Mouse (Mus musculus) liver, embryonic 16.5 days (tissue): ENCODE measurements around the gene Gm3285. TPM values are rescaled to one million over a fixed set of nuclear protein-coding genes. Genes with fewer than 3 reads are reported as not detected.
A peak's percentile ranks its signal among the peaks of the same experiment; 100 is the strongest.

Source experiments
- ATAC-seq: fragments of 200-750 bp; cut with Nextera tagmentation; 2 replicates; pipeline ENCODE4 v1.8.0; 2017; ENCODE audit warnings: low read depth, mild to moderate bottlenecking, moderate number of reproducible peaks, moderate library complexity
- H3K27ac ChIP-seq: fragments of 300-500 bp; sonication (generic); 2 replicates; pipeline ENCODE4 v1.5.1; 2014; ENCODE audit warnings: mild to moderate bottlenecking, low read length
- H3K27me3 ChIP-seq: fragments of 300-500 bp; sonication (generic); 2 replicates; pipeline ENCODE4 v1.6.1; 2014; ENCODE audit warnings: low read depth, low read length, mixed read lengths; ENCODE audit not compliant: control insufficient read depth, insufficient read depth
- H3K36me3 ChIP-seq: fragments of 300-500 bp; sonication (generic); 2 replicates; pipeline ENCODE4 v1.6.1; 2014; ENCODE audit warnings: mild to moderate bottlenecking; ENCODE audit not compliant: control insufficient read depth, insufficient read depth
- H3K4me1 ChIP-seq: fragments of 300-500 bp; sonication (generic); 2 replicates; pipeline ENCODE4 v1.6.1; 2014; ENCODE audit warnings: low read depth, low read length, mixed read lengths; ENCODE audit not compliant: control insufficient read depth
- H3K4me2 ChIP-seq: fragments of 300-500 bp; sonication (generic); 2 replicates; pipeline ENCODE4 v1.6.1; 2014; ENCODE audit warnings: low read depth, low read length, mixed read lengths
- H3K4me3 ChIP-seq: fragments of 300-500 bp; sonication (generic); 2 replicates; pipeline ENCODE4 v1.5.1; 2014; ENCODE audit warnings: low read depth, mild to moderate bottlenecking, low read length
- H3K9ac ChIP-seq: fragments of 300-500 bp; sonication (generic); 2 replicates; pipeline ENCODE4 v1.6.1; 2014; ENCODE audit warnings: low read depth, low read length
- H3K9me3 ChIP-seq: fragments of 300-500 bp; sonication (generic); replicated peaks from 2 replicates; pipeline ENCODE4 v1.6.1; 2016; ENCODE audit warnings: low read length; ENCODE audit not compliant: control insufficient read depth
- WGBS: fragments of 180-500 bp; shearing (Covaris S2); extraction: QIAGEN DNeasy Blood & Tissue Kit; methylation state at CpG from one replicate; pipeline ENCODE4 v1.1.7; 2014; ENCODE audit not compliant: insufficient replicate concordance; 5-methylcytosine and 5-hydroxymethylcytosine counted together
- polyA plus RNA-seq: library from polyadenylated mRNA; unstranded; fragments of >200 nt; fragmentation: Nextera tagmentation; extraction: Ambion mirVana; gene quantifications from 2 replicates; pipeline ENCODE4 v1.2.1, GENCODE M21; 2015

Gene Gm3285
- polyA plus RNA-seq, 1 experiment from 2014 or later: not detected

DNA sequence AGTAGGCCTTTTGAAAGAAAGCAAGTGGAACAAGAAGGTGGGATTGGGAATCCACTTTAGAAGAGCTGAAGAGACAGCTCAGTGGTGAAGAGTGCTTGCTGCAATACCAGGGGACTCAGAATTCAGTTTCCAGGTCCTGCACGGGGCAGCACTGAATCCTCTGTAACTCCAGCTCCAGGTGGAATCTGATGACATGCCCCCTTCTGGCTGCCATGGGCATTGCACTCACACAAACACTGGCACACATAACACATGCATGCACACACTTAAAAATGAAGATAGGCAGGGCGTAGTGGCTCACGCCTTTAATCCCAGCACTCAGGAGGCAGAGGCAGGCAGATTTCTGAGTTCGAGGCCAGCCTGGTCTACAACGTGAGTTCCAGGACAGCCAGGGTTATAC lies 20.8 kb downstream of the Gm3285 start:
- ATAC-seq: no peak
- Histone ChIP-seq H3K4me3 (no peak overlapping the region), H3K27me3 (no peaks in the 10 kb centered on the region), H3K4me1 (no peaks in the 10 kb centered on the region), H3K4me2 (no peak overlapping the region), H3K27ac (no peak overlapping the region), H3K36me3 (no peaks in the 10 kb centered on the region), H3K9me3 (no peaks in the 10 kb centered on the region), H3K9ac (no peak overlapping the region)
- WGBS: 67% methylated on average over 5 of the region's 5 CpGs

- Histone ChIP-seq H3K27ac (no peak overlapping the region), H3K36me3 (no peaks in the 10 kb centered on the region), H3K9me3 (no peaks in the 10 kb centered on the region), H3K4me2 (no peak overlapping the region), H3K4me1 (no peaks in the 10 kb centered on the region), H3K9ac (no peak overlapping the region), H3K4me3 (no peak overlapping the region), H3K27me3 (no peaks in the 10 kb centered on the region)
- no peak for ATAC-seq
- WGBS: 42% methylated on average over 12 of the region's 12 CpGs
Measured at GRCm38 (mm10) chr10:77886007-77886747, 24.4 kb downstream of the Gm3285 start.

- Histone ChIP-seq H3K9me3 (no peaks in the 10 kb centered on the region), H3K4me1 (no peaks in the 10 kb centered on the region), H3K9ac (no peak overlapping the region), H3K36me3 (no peaks in the 10 kb centered on the region), H3K4me3 (no peak overlapping the region), H3K4me2 (no peak overlapping the region), H3K27ac (no peak overlapping the region), H3K27me3 (no peaks in the 10 kb centered on the region)
- no peak for ATAC-seq
- WGBS: 65% methylated on average over 8 of the region's 8 CpGs
Measured at GRCm38 (mm10) chr10:77890987-77891565, 29.3 kb downstream of the Gm3285 start.

- H3K27ac ChIP-seq: no peak overlapping the region
- H3K9me3 ChIP-seq: no peaks in the 10 kb centered on the region
- H3K27me3 ChIP-seq: no peaks in the 10 kb centered on the region
- H3K4me3 ChIP-seq: no peak overlapping the region
- ATAC-seq: no peak
- H3K4me2 ChIP-seq: no peak overlapping the region
- no peaks in the 10 kb centered on the region; the same call in 1 of the 2 replicates for H3K4me1 ChIP-seq
- WGBS: 53% methylated on average over 5 of the region's 5 CpGs
- no peak overlapping the region for H3K9ac ChIP-seq
- no peaks in the 10 kb centered on the region for H3K36me3 ChIP-seq
Measured at GRCm38 (mm10) chr10:77895562-77895961, 33.8 kb downstream of the Gm3285 start.

- H3K9me3 ChIP-seq: no peaks in the 10 kb centered on the region
- ATAC-seq: peak; percentile 70
- peaks cover 16% of the 10 kb centered on the region for H3K27me3 ChIP-seq
- H3K4me1 ChIP-seq: peaks cover 6% of the 10 kb centered on the region
- H3K4me2 ChIP-seq: peak overlapping the region; percentile 55
- WGBS: 53% methylated on average over 7 of the region's 7 CpGs
- no peaks in the 10 kb centered on the region for H3K36me3 ChIP-seq
- H3K9ac ChIP-seq: no peak overlapping the region
- no peak overlapping the region; the same call in 1 of the 2 replicates for H3K4me3 ChIP-seq
- H3K27ac ChIP-seq: peak overlapping the region; percentile 69
Measured at GRCm38 (mm10) chr10:77900126-77900525, 38.4 kb downstream of the Gm3285 start.

- H3K36me3 ChIP-seq: no peaks in the 10 kb centered on the region
- H3K27ac ChIP-seq: peak overlapping the region; percentile 69
- ATAC-seq: no peak
- peaks cover 6% of the 10 kb centered on the region for H3K4me1 ChIP-seq
- no peak overlapping the region; the same call in 1 of the 2 replicates for H3K9ac ChIP-seq
- no peaks in the 10 kb centered on the region for H3K9me3 ChIP-seq
- H3K4me3 ChIP-seq: peak overlapping the region; percentile 64
- 75% methylated on average over 27 of the region's 27 CpGs for WGBS
- H3K4me2 ChIP-seq: peak overlapping the region; percentile 55
- peaks cover 16% of the 10 kb centered on the region for H3K27me3 ChIP-seq
Measured at GRCm38 (mm10) chr10:77900903-77901818, 39.4 kb downstream of the Gm3285 start.

DNA sequence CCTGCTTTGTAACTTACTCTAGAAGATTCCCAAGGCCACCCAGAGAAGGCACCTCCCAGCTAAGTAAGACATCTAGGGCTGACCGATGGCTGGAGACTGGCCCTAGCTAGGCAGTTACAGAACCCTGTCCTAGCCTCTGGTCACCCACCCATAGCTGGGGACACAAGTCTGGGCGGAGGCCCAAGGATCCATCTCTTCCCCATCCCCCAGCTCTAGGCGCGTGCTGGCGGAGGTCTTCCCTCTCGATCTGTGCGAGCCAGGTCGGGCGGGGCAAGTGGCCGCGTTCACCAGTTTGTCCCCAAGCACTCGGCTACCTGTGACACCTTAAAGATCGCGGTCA lies 40.1 kb downstream of the Gm3285 start:
- Histone ChIP-seq H3K27ac (peak overlapping the region; percentile 57), H3K9ac (peak overlapping the region; percentile 59)
- 3% methylated on average over 14 of the region's 14 CpGs for WGBS

GRCm38 (mm10) chr10:77902211-77902893 lies 40.6 kb downstream of the Gm3285 start, which contains the start of gene Lrrc3:
TSS of gene Lrrc3 (minus strand) at chr10:77902536.
- Histone ChIP-seq H3K4me1 (peaks cover 6% of the 10 kb centered on the region), H3K36me3 (no peaks in the 10 kb centered on the region), H3K4me2 (peak within 1 kb of the TSS; percentile 55), H3K9me3 (no peaks in the 10 kb centered on the region), H3K9ac (peak within 1 kb of the TSS; percentile 59), H3K27ac (peak within 1 kb of the TSS; percentile 57), H3K27me3 (peaks cover 16% of the 10 kb centered on the region), H3K4me3 (peak within 1 kb of the TSS; percentile 64)
- 1% methylated on average over 44 of the region's 46 CpGs for WGBS
- ATAC-seq: peak; percentile 73

More for the DNA sequence above, 40.1 kb downstream of the Gm3285 start:
- Histone ChIP-seq H3K36me3 (no peaks in the 10 kb centered on the region), H3K4me3 (peak overlapping the region; percentile 64), H3K4me1 (peaks cover 6% of the 10 kb centered on the region), H3K9me3 (no peaks in the 10 kb centered on the region), H3K27me3 (peaks cover 16% of the 10 kb centered on the region), H3K4me2 (peak overlapping the region; percentile 55)
- ATAC-seq: no peak
